Mouse (Mus musculus) cerebellum, adult 11 months (tissue): ENCODE measurements around the gene Zfp276.
"Not testable (repeated sequence)": the region's sequence is repeated elsewhere in the genome, so short reads cannot be mapped to it uniquely, and the experiment has no call there.

Experiments
- DNase-seq: peaks from one replicate; pipeline ENCODE4 v3.0.0; 2022

Zfp276 gene

DNA sequence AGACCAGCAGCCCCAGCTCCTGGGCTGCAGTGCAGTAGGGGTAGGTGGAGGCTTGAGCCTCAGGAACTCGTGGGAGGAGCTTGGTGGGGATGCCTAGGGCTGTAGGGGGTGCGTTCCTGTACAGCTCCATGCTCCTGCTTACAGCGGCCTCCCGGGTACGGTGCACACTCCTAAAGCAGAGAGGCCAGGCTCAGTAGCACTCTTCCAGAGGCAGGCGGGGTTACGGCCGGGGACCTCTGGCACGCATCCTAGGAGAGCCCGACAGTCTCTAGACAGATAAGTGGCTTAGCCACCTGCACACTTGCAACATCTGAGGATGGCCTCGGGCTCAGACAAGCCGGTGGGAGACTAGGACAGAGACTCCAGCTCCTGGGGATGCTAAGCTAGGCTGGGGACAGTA is 8.5 kb upstream of the Zfp276 start:
- DNase-seq = no peak

DNA sequence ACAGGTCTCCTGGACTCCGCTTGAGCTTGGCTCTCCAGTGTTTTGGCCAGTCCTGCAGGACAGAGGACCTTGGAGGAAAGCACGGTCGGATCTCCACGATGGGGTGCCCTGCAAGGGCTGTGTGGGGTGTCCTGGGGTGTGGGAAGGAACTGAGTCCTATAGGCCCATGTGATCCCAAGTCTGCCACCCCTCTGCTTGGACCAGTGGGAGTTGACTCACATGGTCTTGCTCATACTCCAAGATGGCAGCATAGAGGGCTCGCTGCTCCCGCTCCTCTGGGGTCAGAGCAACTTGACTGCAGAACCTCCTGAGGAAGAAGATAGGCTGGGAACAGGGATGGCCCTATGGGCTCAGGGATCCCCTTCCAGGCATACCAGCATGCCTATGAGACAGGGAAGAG is 6.2 kb upstream of the Zfp276 start:
- no peak for DNase-seq

DNA sequence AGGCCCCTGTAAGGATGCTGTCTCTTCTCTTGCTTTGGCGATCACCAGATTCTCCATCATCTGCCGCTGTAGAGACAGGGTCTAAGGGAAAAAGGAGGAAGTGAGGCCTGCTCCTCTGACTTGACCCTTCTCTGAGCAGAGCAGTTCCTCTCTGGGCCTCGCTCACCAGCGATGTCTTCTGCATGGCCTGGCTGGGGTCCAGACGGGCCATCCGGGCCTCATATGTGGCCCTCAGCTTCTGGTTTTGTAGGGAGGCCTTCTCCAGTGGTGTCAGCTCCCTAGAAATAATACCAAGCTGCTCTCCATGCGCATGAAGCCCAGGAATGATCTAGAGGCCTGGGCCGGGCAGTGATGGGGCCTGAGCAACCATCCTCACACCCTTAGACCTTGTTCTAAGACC is 5.4 kb upstream of the Zfp276 start:
- no peak for DNase-seq

- no peak for DNase-seq
Observed at GRCm38 (mm10) chr8:123250940-123251339, 3.1 kb upstream of the Zfp276 start.

DNA sequence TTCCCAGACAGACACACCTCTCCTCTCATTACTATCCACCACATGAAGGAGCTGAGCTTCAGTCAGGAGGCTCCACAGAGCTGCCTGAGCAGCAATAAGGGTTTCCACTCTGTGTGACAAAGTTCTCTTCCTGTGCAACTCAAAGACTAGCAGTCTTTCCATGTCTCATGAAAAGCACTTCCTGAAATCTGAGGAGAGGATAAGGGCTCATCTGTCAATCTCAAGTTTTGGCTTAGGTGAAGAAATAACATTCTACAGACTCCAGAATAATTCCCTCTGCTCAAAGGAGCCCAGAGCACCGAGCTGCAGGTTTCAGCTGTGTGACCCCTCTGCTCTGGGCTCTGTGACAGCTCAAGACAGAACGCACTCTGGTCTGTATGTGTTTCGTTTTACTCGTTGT is 1.1 kb upstream of the Zfp276 start:
- DNase-seq = no peak

DNA sequence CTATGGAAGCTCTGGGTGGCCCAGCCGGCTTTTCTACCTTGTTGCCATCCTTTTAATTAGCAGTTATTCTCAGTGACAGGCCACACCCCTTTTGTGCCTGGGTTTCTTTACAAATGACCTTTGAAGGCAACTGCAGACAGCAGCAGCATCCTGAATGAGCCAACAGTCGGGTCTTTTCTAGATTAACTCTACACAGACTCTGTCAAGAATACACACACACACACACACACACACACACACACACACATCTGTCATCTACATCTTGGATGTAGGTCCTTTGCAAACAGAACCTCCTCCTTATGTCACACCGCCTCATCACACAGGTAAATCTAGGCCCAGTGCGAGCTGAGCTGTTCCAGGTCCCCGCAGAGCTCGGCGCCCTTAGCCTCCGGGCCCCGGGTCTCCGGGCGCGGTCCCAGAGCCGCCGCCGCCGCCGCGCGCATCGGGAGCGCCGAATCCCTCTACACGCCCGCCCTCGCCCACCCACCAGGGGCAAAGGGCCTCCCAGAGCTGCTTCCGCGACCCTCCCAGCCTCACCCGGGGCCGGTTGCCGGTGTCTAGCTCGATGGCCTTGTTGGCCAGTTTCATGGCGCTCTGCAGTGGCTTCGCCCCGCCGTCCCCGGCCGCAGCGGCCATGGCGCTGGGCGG is 420 bp upstream of the Zfp276 start:
- no peak for DNase-seq

- no peak for DNase-seq
Observed at GRCm38 (mm10) chr8:123255170-123255569, 1.2 kb downstream of the Zfp276 start.

DNA sequence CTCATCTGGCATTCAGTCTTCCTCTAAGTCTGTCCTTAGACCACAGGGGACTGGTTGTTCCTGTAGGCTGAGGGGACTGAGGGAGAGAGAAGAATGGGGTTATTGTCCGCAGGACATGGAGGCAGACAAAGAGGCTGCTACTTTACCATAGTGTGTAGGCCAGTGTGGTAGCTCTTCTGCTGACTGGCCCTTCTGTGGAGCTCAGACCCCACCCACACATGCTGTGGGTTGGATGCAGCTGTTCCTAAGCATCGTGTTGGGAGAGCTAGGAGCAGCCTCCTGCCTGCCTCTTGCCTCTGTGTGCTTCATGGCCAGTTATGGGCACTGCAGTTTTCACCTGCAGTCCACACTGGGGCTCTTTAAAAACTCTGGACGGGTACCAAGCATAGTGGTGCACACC is 3.1 kb downstream of the Zfp276 start:
- DNase-seq = no peak

DNA sequence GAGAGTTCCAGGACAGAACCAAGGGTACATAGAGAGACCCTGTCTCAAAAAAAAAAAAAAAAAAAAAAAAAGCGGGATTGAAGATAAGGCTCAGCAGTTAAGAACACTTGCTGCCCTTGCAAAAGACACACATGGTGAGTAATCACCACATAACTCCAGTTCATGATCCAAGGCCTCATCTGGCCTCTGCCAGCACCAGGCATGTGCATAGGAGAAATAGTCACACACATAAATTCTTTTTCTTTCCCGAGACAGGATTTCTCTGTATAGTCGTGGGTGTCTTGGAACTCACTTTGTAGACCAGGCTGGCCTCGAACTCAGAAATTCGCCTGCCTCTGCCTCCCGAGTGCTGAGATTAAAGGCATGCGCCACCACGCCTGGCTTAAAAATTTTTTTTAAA is 3.6 kb downstream of the Zfp276 start:
- not testable (repeated sequence) for DNase-seq

- DNase-seq = no peak
Observed at GRCm38 (mm10) chr8:123267926-123268656, 14.1 kb downstream of the Zfp276 start.

GRCm38 (mm10) chr8:123271147-123271546 is 17.2 kb downstream of the Zfp276 start:
- DNase-seq = no peak

DNA sequence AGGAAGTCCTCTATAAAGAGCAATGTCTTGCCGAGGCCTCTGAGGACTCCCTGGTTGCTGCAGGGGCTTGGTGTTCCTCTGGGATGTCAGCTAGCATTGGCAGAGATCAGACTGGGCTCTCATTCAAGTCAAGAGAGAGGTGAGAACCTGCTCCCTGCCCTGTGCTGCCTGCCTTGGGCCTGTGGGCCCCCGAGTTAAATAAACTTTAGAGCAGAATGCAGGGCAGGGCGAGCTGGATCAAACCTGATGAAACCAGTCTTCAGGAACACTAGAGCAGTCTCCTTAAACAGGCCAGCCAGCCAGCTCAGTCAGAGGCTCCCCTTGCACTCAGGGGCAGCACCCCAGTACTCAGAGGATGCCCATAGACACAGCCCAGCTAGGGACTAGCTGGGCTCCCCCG is 17.9 kb downstream of the Zfp276 start:
- DNase-seq = no peak

GRCm38 (mm10) chr8:123274447-123274846 is 20.5 kb downstream of the Zfp276 start:
- no peak for DNase-seq

DNA sequence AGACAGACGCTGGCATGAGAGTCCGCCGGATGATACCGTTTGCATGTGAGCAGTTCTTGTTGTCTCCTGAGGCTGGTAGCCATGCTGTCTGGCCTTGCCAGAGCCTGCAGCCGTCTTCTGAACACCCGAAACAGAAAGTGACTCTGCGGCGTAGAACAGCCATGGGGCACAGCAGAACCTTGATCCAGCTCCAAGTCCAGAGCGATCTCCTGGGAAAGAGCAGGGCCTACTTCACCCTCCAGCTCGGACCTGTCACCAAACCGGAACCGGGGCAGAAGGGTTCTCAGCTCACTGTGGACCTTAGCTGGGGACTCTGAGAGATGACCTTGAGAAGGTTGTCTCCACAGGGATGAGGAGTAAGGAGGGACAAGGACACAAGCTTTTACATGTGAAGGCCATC is 21.1 kb downstream of the Zfp276 start:
- DNase-seq = no peak

DNA sequence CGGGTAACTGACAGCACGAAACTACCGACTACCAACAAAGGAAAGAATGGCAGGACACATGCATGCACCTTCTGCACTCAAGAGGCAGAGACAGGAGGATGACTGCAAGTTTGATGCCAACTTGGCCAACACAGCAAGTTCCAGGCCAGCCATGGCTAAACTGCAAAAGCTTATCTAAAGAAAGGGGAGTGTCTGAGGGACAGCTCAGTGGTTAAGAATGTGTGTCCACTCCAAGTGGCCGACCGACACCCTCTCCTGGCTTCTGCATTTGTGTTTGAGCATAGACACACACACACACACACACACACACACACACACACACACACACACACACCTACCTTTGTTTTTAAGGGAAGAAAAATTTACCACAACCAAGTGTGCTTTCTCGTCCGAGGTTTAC is 24.4 kb downstream of the Zfp276 start:
- DNase-seq = no peak

DNA sequence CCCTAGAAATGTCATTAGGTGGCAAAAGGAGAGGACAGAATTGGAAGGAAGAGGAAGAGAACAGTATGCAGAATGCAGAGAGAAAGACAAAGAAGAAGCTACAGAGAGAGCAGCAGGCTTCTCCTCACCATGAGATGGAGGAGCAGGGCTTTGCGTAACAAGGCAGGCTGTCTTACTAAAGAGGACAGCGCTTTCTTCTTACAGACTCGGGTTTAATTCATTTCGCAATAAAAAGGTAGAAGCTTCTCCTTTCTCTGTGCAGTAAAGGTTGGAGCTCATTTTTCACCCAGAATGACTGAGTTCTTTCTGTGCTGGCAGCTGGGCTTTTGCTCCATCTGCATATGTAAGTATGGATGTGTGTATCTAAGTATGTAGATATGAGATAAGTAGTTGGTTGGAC is 25.8 kb downstream of the Zfp276 start:
- DNase-seq = no peak

GRCm38 (mm10) chr8:123280302-123281094 is 26.5 kb downstream of the Zfp276 start:
- DNase-seq = no peak

DNA sequence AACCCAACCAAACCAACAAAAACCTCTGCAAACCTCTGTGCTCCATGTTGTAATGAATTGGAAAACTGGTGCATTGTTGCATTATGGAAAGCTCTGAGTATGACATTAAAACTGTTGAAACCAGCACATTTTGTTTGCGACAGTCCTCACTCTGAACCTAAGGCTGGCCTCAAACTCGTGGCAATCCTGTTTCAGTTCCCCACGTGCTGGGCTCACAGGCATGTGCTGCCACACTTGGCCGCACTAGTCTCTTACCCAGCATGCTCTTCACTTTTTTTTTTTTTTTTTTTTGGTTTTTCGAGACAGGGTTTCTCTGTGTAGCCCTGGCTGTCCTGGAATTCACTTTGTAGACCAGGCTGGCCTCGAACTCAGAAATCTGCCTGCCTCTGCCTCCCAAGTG is 29.0 kb downstream of the Zfp276 start:
- not testable (repeated sequence) for DNase-seq

GRCm38 (mm10) chr8:123283991-123284390 is 30.0 kb downstream of the Zfp276 start:
- no peak for DNase-seq

- DNase-seq = no peak
Observed at GRCm38 (mm10) chr8:123284493-123284892, 30.5 kb downstream of the Zfp276 start.

DNA sequence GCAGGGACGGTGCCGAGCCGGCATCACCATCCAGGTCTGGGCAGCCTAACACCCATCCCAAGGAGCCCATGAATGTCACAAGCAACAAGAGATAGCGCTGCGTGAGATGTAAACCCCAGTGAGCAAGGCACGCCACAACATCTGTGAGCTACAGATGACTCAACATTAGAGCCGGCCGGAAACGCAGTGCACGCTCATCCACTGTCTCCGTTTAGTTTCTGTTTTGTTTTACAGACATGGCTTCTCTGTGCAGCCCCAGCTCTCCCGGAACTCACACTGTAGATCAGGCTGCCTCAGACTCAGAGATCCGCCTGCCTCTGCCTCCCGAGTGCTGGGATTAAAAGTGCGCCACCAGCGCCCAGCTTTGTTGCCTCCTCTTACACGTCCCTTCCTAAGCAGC is 33.4 kb downstream of the Zfp276 start:
- no peak for DNase-seq

DNA sequence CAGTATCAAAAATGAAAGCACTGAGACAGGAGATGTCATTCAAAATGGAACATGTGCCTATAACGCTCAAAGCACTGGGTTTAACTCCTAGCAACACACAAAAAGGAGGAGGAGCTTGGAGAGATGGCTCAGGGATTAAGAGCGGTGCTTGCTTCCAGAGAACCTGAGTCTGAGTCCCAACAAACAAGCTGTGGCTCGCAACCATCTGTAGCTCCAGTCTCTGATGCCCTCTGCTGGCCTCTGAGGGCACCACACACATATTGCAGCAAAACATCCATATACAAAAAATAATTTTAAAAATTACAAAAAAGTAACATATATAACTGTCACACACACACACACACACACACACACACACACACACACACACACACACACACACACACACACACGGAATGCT is 36.2 kb downstream of the Zfp276 start:
- DNase-seq = no peak

- DNase-seq = no peak
Observed at GRCm38 (mm10) chr8:123290679-123291078, 36.7 kb downstream of the Zfp276 start.

- DNase-seq = no peak
Observed at GRCm38 (mm10) chr8:123291716-123292115, 37.7 kb downstream of the Zfp276 start.
